Mouse (Mus musculus) liver, embryonic 14.5 days (tissue): ENCODE data around the gene Cpa1.

Source experiments
- CTCF ChIP-seq: IDR thresholded peaks from 2 replicates; pipeline ENCODE4 v1.5.1; 2016; ENCODE audit warnings: antibody characterized with exemption, low read depth, control low read depth
- EP300 ChIP-seq: IDR thresholded peaks from 2 replicates; pipeline ENCODE4 v1.6.1; 2016; ENCODE audit warnings: antibody characterized with exemption, low read depth

DNA sequence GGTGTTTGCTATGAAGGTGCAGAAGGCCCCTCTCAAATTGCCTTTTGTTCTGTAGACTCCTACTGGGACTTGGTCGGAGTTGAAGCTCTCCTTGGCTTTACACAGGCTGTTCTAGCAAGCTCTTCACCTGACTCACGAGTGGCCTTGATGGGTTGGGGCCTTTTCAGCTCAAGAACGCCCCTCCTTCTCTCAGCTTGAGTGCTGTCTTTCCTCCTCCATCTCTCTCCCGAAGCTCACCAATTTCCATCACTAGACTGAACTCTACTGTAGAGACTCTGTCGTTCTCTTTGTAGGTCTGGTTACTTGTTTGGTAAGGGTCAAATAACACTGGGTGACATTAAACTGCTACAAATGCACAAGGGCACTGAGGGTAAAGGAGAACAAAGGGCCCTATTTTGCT lies 53.8 kb downstream of the Cpa1 start:
- TF ChIP-seq CTCF (no peak), EP300 (no peak)
